Mouse (Mus musculus): ENCODE data around the gene C87436.
A peak's percentile ranks its signal among the peaks of the same experiment; 100 is the strongest.

The C87436 gene

GRCm38 (mm10) chr6:86420491-86420890 lies 17.7 kb upstream of the C87436 start:
- no peak for DNase-seq (ENCODE audit: extremely low spot score, low spot score)

- no peak for DNase-seq (ENCODE audit: extremely low spot score, low spot score)
Measured at GRCm38 (mm10) chr6:86426358-86426757, 11.8 kb upstream of the C87436 start, which contains the start of gene Gm44790. TSS of gene Gm44790 (plus strand) at chr6:86426658.

GRCm38 (mm10) chr6:86431531-86431930 lies 6.6 kb upstream of the C87436 start:
- no peak for DNase-seq (ENCODE audit: extremely low spot score, low spot score)

- no peak for DNase-seq (ENCODE audit: extremely low spot score, low spot score)
Measured at GRCm38 (mm10) chr6:86433696-86434095, 4.5 kb upstream of the C87436 start.

GRCm38 (mm10) chr6:86437711-86438110 lies 463 bp upstream of the C87436 start:
- peak; percentile 47 for DNase-seq (ENCODE audit: extremely low spot score, low spot score)

GRCm38 (mm10) chr6:86439119-86439496 lies 934 bp downstream of the C87436 start:
- no peak for DNase-seq (ENCODE audit: extremely low spot score, low spot score)

- DNase-seq (ENCODE audit: extremely low spot score, low spot score) = no peak
Measured at GRCm38 (mm10) chr6:86439531-86439930, 1.4 kb downstream of the C87436 start.

GRCm38 (mm10) chr6:86441571-86441970 lies 3.4 kb downstream of the C87436 start:
- no peak for DNase-seq (ENCODE audit: extremely low spot score, low spot score)

- no peak for DNase-seq (ENCODE audit: extremely low spot score, low spot score)
Measured at GRCm38 (mm10) chr6:86445551-86445950, 7.4 kb downstream of the C87436 start.

- DNase-seq (ENCODE audit: extremely low spot score, low spot score) = no peak
Measured at GRCm38 (mm10) chr6:86446927-86447568, 8.9 kb downstream of the C87436 start.

- DNase-seq (ENCODE audit: extremely low spot score, low spot score) = no peak
Measured at GRCm38 (mm10) chr6:86456727-86457126, 18.6 kb downstream of the C87436 start.

GRCm38 (mm10) chr6:86463079-86463478 lies 24.9 kb downstream of the C87436 start:
- no peak for DNase-seq (ENCODE audit: extremely low spot score, low spot score)

GRCm38 (mm10) chr6:86471317-86471716 lies 33.1 kb downstream of the C87436 start:
- DNase-seq (ENCODE audit: extremely low spot score, low spot score) = no peak

- no peak for DNase-seq (ENCODE audit: extremely low spot score, low spot score)
Measured at GRCm38 (mm10) chr6:86471760-86472099, 33.6 kb downstream of the C87436 start.

- DNase-seq (ENCODE audit: extremely low spot score, low spot score) = peak; percentile 100
Measured at GRCm38 (mm10) chr6:86472100-86472955, 34.2 kb downstream of the C87436 start.

- no peak for DNase-seq (ENCODE audit: extremely low spot score, low spot score)
Measured at GRCm38 (mm10) chr6:86473077-86473476, 34.9 kb downstream of the C87436 start.

- DNase-seq (ENCODE audit: extremely low spot score, low spot score) = no peak
Measured at GRCm38 (mm10) chr6:86474072-86474471, 35.9 kb downstream of the C87436 start.

- no peak for DNase-seq (ENCODE audit: extremely low spot score, low spot score)
Measured at GRCm38 (mm10) chr6:86474646-86475181, 36.5 kb downstream of the C87436 start.

GRCm38 (mm10) chr6:86475462-86476167 lies 37.4 kb downstream of the C87436 start:
- no peak for DNase-seq (ENCODE audit: extremely low spot score, low spot score)

GRCm38 (mm10) chr6:86476931-86477330 lies 38.8 kb downstream of the C87436 start:
- no peak for DNase-seq (ENCODE audit: extremely low spot score, low spot score)

GRCm38 (mm10) chr6:86479311-86479710 lies 41.1 kb downstream of the C87436 start:
- DNase-seq (ENCODE audit: extremely low spot score, low spot score) = peak; percentile 44

GRCm38 (mm10) chr6:86479816-86480188 lies 41.6 kb downstream of the C87436 start:
- no peak for DNase-seq (ENCODE audit: extremely low spot score, low spot score)
